Mouse (Mus musculus) forebrain, embryonic 16.5 days (tissue): ENCODE results near the gene Pcyt1b. TPM values are rescaled to one million over a fixed set of nuclear protein-coding genes. Genes with fewer than 3 reads are reported as not detected.

Source experiments
- ATAC-seq: fragments of 200-750 bp; cut with Nextera tagmentation; 2 replicates; pipeline ENCODE4 v1.8.0; 2017; ENCODE audit warnings: mild to moderate bottlenecking, moderate library complexity
- H3K27ac ChIP-seq: fragments of 300-500 bp; sonication (generic); 2 replicates; pipeline ENCODE4 v1.5.1; 2014; ENCODE audit warnings: low read length, control low read depth
- H3K27me3 ChIP-seq: fragments of 300-500 bp; sonication (generic); replicated peaks from 2 replicates; pipeline ENCODE4 v1.6.1; 2014; ENCODE audit warnings: low read length; ENCODE audit not compliant: control insufficient read depth, insufficient read depth
- H3K36me3 ChIP-seq: fragments of 300-500 bp; sonication (generic); 2 replicates; pipeline ENCODE4 v1.6.1; 2014; ENCODE audit not compliant: control insufficient read depth, insufficient read depth
- H3K4me1 ChIP-seq: fragments of 300-500 bp; sonication (generic); replicated peaks from 2 replicates; pipeline ENCODE4 v1.6.1; 2014; ENCODE audit warnings: low read length; ENCODE audit not compliant: control insufficient read depth, insufficient read depth
- H3K4me2 ChIP-seq: fragments of 300-500 bp; sonication (generic); 2 replicates; pipeline ENCODE4 v1.6.1; 2014; ENCODE audit warnings: mild to moderate bottlenecking, low read length, control low read depth
- H3K4me3 ChIP-seq: fragments of 300-500 bp; sonication (generic); replicated peaks from 2 replicates; pipeline ENCODE4 v1.5.1; 2014; ENCODE audit warnings: mild to moderate bottlenecking, low read length, control low read depth
- H3K9ac ChIP-seq: fragments of 300-500 bp; sonication (generic); replicated peaks from 2 replicates; pipeline ENCODE4 v1.6.1; 2014; ENCODE audit warnings: low read depth, low read length, control low read depth
- H3K9me3 ChIP-seq: fragments of 300-500 bp; sonication (generic); 2 replicates; pipeline ENCODE4 v1.6.1; 2016; ENCODE audit warnings: low read length; ENCODE audit not compliant: control insufficient read depth
- WGBS: fragments of 180-500 bp; shearing (Covaris S2); extraction: QIAGEN DNeasy Blood & Tissue Kit; methylation state at CpG from one replicate; pipeline ENCODE4 v1.1.7; 2014; 5-methylcytosine and 5-hydroxymethylcytosine counted together
- polyA plus RNA-seq: library from polyadenylated mRNA; unstranded; fragments of >200 nt; fragmentation: Nextera tagmentation; extraction: Ambion mirVana; gene quantifications from 2 replicates; pipeline ENCODE4 v1.2.1, GENCODE M21; 2015

The Pcyt1b gene
- polyA plus RNA-seq, 1 experiment from 2014 or later, result 30.5 TPM

GRCm38 (mm10) chrX:93729529-93729928 is 74.9 kb downstream of the Pcyt1b start:
- WGBS, result 92% methylated on average over 1 of the region's 1 CpGs
- Histone ChIP-seq H3K27me3 (no peaks in the 10 kb centered on the region), H3K4me3 (no peak overlapping the region), H3K9me3 (no peaks in the 10 kb centered on the region), H3K27ac (no peak overlapping the region), H3K4me1 (no peaks in the 10 kb centered on the region), H3K4me2 (no peak overlapping the region), H3K36me3 (no peaks in the 10 kb centered on the region), H3K9ac (no peak overlapping the region)
- no peak for ATAC-seq

- no peak overlapping the region for H3K4me3 ChIP-seq
- 86% methylated on average over 8 of the region's 8 CpGs for WGBS
Measured at GRCm38 (mm10) chrX:93730854-93731253, 76.2 kb downstream of the Pcyt1b start.

GRCm38 (mm10) chrX:93732407-93732806 is 77.7 kb downstream of the Pcyt1b start:
- Histone ChIP-seq H3K4me2 (no peak overlapping the region), H3K9ac (no peak overlapping the region), H3K9me3 (no peaks in the 10 kb centered on the region), H3K27ac (no peak overlapping the region), H3K4me1 (no peaks in the 10 kb centered on the region), H3K4me3 (no peak overlapping the region), H3K36me3 (no peaks in the 10 kb centered on the region), H3K27me3 (no peaks in the 10 kb centered on the region)
- peak; percentile 45; the same call in 1 of the 2 replicates for ATAC-seq

More at GRCm38 (mm10) chrX:93730854-93731253, 76.2 kb downstream of the Pcyt1b start:
- no peaks in the 10 kb centered on the region for H3K4me1 ChIP-seq
- no peak overlapping the region for H3K27ac ChIP-seq
- H3K36me3 ChIP-seq, result no peaks in the 10 kb centered on the region
- no peaks in the 10 kb centered on the region for H3K9me3 ChIP-seq
- H3K9ac ChIP-seq, result no peak overlapping the region
- ATAC-seq, result no peak
- H3K27me3 ChIP-seq, result no peaks in the 10 kb centered on the region
- no peak overlapping the region for H3K4me2 ChIP-seq

- 44% methylated on average over 6 of the region's 6 CpGs for WGBS
- H3K4me3 ChIP-seq, result no peak overlapping the region
- peak; percentile 18; the same call in 1 of the 2 replicates for ATAC-seq
Measured at GRCm38 (mm10) chrX:93732975-93733748, 78.5 kb downstream of the Pcyt1b start.

GRCm38 (mm10) chrX:93749165-93749564 is 94.5 kb downstream of the Pcyt1b start:
- H3K36me3 ChIP-seq, result no peaks in the 10 kb centered on the region
- no peak for ATAC-seq
- H3K4me1 ChIP-seq, result no peaks in the 10 kb centered on the region
- no peak overlapping the region for H3K4me2 ChIP-seq
- no peaks in the 10 kb centered on the region for H3K9me3 ChIP-seq
- 88% methylated on average over 1 of the region's 1 CpGs for whole genome bisulfite sequencing
- H3K9ac ChIP-seq, result no peak overlapping the region
- H3K27ac ChIP-seq, result no peak overlapping the region
- no peak overlapping the region for H3K4me3 ChIP-seq
- no peaks in the 10 kb centered on the region for H3K27me3 ChIP-seq

More at GRCm38 (mm10) chrX:93732975-93733748, 78.5 kb downstream of the Pcyt1b start:
- no peak overlapping the region for H3K9ac ChIP-seq
- H3K27me3 ChIP-seq, result no peaks in the 10 kb centered on the region
- no peak overlapping the region for H3K27ac ChIP-seq
- no peaks in the 10 kb centered on the region for H3K4me1 ChIP-seq
- H3K9me3 ChIP-seq, result no peaks in the 10 kb centered on the region
- no peak overlapping the region for H3K4me2 ChIP-seq
- no peaks in the 10 kb centered on the region for H3K36me3 ChIP-seq

GRCm38 (mm10) chrX:93750566-93750965 is 95.9 kb downstream of the Pcyt1b start:
- WGBS, result 91% methylated on average over 6 of the region's 6 CpGs
- Histone ChIP-seq H3K4me2 (no peak overlapping the region), H3K9ac (no peak overlapping the region), H3K27ac (no peak overlapping the region), H3K27me3 (no peaks in the 10 kb centered on the region), H3K36me3 (no peaks in the 10 kb centered on the region), H3K4me3 (no peak overlapping the region), H3K9me3 (no peaks in the 10 kb centered on the region), H3K4me1 (0 out of 2 replicates have a peak, but pooled peaks cover 2% of the 10 kb centered on the region)
- ATAC-seq, result no peak

GRCm38 (mm10) chrX:93755210-93755842 is 100.7 kb downstream of the Pcyt1b start:
- no peak overlapping the region for H3K4me3 ChIP-seq
- no peak overlapping the region for H3K4me2 ChIP-seq
- peak; percentile 82 for ATAC-seq
- 48% methylated on average over 11 of the region's 11 CpGs for WGBS
- H3K4me1 ChIP-seq, result peaks cover 8% of the 10 kb centered on the region; the same call in 1 of the 2 replicates
- no peak overlapping the region for H3K9ac ChIP-seq
- no peak overlapping the region for H3K27ac ChIP-seq
- no peaks in the 10 kb centered on the region for H3K36me3 ChIP-seq
- no peaks in the 10 kb centered on the region for H3K27me3 ChIP-seq
- H3K9me3 ChIP-seq, result no peaks in the 10 kb centered on the region

- Histone ChIP-seq H3K36me3 (no peaks in the 10 kb centered on the region), H3K4me3 (no peak overlapping the region), H3K27me3 (no peaks in the 10 kb centered on the region), H3K27ac (no peak overlapping the region), H3K9me3 (no peaks in the 10 kb centered on the region), H3K4me1 (peaks cover 8% of the 10 kb centered on the region; the same call in 1 of the 2 replicates), H3K9ac (no peak overlapping the region), H3K4me2 (no peak overlapping the region)
- 52% methylated on average over 7 of the region's 7 CpGs for WGBS
- peak; percentile 60 for ATAC-seq
Measured at GRCm38 (mm10) chrX:93756867-93757455, 102.3 kb downstream of the Pcyt1b start.

GRCm38 (mm10) chrX:93760770-93761169 is 106.1 kb downstream of the Pcyt1b start:
- no peaks in the 10 kb centered on the region for H3K9me3 ChIP-seq
- H3K27me3 ChIP-seq, result no peaks in the 10 kb centered on the region
- WGBS, result 90% methylated on average over 3 of the region's 3 CpGs
- no peak overlapping the region for H3K9ac ChIP-seq
- H3K4me1 ChIP-seq, result peaks cover 5% of the 10 kb centered on the region; the same call in 1 of the 2 replicates
- H3K4me2 ChIP-seq, result no peak overlapping the region
- H3K4me3 ChIP-seq, result no peak overlapping the region
- H3K27ac ChIP-seq, result no peak overlapping the region
- no peaks in the 10 kb centered on the region for H3K36me3 ChIP-seq
- ATAC-seq, result no peak
